Mouse (Mus musculus) gonadal fat pad, adult 2 months (tissue): ENCODE results near the gene Atf1. TPM values are rescaled to one million over a fixed set of nuclear protein-coding genes. Genes with fewer than 3 reads are reported as not detected.
"Not testable (repeated sequence)": the region's sequence is repeated elsewhere in the genome, so short reads cannot be mapped to it uniquely, and the experiment has no call there.

Source experiments
- DNase-seq: peaks from one replicate; pipeline ENCODE4 v3.0.0-alpha.2; 2012; ENCODE audit warnings: low read depth
- polyA plus RNA-seq: library from polyadenylated mRNA; depleted of rRNA; stranded (reverse); fragments of >200 nt; gene quantifications from 2 replicates; pipeline ENCODE4 v1.2.3, GENCODE M21; 2012; rRNA removed

Atf1 gene
- polyA plus RNA-seq, 1 experiment, result 35.1 TPM

GRCm38 (mm10) chr15:100304019-100304991 lies 76.7 kb downstream of the Atf1 start, which contains the start of gene Mettl7a1:
Gene Mettl7a1, plus strand, starts transcription at chr15:100304140.
- DNase-seq, result no peak

GRCm38 (mm10) chr15:100306201-100306600 lies 78.6 kb downstream of the Atf1 start:
- no peak for DNase-seq

- not testable (repeated sequence) for DNase-seq
Measured at GRCm38 (mm10) chr15:100307438-100308096, 79.9 kb downstream of the Atf1 start.

Other genes starting within 250 kb of the Atf1 start
- 9.3 and 11.9 TPM in 2 replicates for gene Dip2b, start 189.2 kb upstream of the Atf1 start, polyA plus RNA-seq
- gene Tmprss12, start 53.0 kb downstream of the Atf1 start, polyA plus RNA-seq, result not detected in 2 replicates
- 259 and 432 TPM in 2 replicates for gene Mettl7a1, start 76.3 kb downstream of the Atf1 start, polyA plus RNA-seq
- 0.16 and 0.56 TPM in 2 replicates for gene Mettl7a3, start 107.1 kb downstream of the Atf1 start, polyA plus RNA-seq
- gene Methig1, start 125.3 kb downstream of the Atf1 start, polyA plus RNA-seq, result 0.09 TPM in 1 of 2 replicates, not detected in the other
- gene Mettl7a2, start 125.4 kb downstream of the Atf1 start, polyA plus RNA-seq, result 0.15 TPM in 1 of 2 replicates, not detected in the other
- not detected in 2 replicates for gene Higd1c, start 136.7 kb downstream of the Atf1 start, polyA plus RNA-seq
- gene Gm5475, start 194.3 kb downstream of the Atf1 start, polyA plus RNA-seq, result 0.36 and 0.37 TPM in 2 replicates
- 106 and 126 TPM in 2 replicates for gene Slc11a2, start 197.3 kb downstream of the Atf1 start, polyA plus RNA-seq
- gene Letmd1, start 241.2 kb downstream of the Atf1 start, polyA plus RNA-seq, result 47.8 and 59.6 TPM in 2 replicates